Mouse (Mus musculus) heart, postnatal 25 days (tissue): ENCODE results near the gene Gjd2. TPM values are rescaled to one million over a fixed set of nuclear protein-coding genes. Genes with fewer than 3 reads are reported as not detected.

Source experiments
- DNase-seq: peaks from one replicate; pipeline ENCODE4 v3.0.0; 2022; ENCODE audit warnings: low spot score
- intact Hi-C: fragments of 180-260 bp; cut with DNase I; formaldehyde crosslinking; loops from one replicate; pipeline ENCODE4 v1.15.1; 2025
- total RNA-seq, 2 experiments: library from RNA; stranded (reverse); gene quantifications; 2 replicates each; pipeline ENCODE4 v1.2.3; 2021

The Gjd2 gene
- total RNA-seq, 2 experiments from 2014 or later: not detected

DNA sequence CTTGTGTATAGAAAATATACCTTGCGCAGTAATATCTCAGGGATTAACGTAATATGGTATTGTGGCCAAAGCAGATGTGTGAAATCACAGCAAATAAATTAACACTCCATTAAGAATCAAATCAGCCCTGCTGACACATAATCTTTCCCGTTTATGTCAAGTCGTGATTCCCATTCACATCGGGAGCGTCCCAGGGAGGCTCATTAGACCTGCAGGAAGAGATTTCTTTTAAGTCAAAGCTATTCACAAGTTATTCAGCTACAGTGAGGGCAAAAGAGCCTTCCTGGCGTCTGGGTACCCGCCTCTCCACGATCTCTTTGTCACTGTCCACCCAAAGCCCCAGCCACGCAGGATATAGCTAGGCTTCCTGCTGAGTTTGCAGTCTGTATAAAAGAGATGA lies 4.7 kb upstream of the Gjd2 start:
- intact Hi-C loops: loop anchor here (5.0 kb wide), 1 partner anchor 136 kb away; no protein-coding TSS in a partner anchor
- no peak for DNase-seq

DNA sequence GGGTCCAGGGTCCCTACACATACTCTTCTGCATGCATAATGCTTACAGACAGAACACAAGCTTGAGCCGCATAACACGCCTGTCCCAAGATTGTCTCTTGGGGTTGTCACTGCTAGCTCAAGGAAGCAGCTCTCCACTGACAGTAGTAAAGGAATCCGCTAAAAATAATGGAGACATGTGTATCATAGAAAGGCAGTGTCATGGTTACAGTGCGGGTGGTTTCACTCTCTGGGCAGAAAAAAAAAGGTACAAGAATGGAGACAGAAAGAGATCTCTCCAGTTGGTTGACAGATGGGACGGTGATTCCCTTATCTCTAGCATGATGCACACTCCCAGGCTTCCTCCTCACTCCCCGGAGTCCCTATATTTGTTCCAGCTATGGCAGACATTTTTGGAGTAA lies 1.4 kb upstream of the Gjd2 start:
- intact Hi-C loops: loop anchor here (5.0 kb wide), 1 partner anchor 133 kb away; no protein-coding TSS in a partner anchor
- no peak for DNase-seq

- no peak for DNase-seq
- intact Hi-C loops: no loop called here
Observed at GRCm38 (mm10) chr2:114013846-114014245, 427 bp upstream of the Gjd2 start.

- intact Hi-C loops: no loop called here
- DNase-seq: no peak
Observed at GRCm38 (mm10) chr2:114012749-114013211, 639 bp downstream of the Gjd2 start.

- intact Hi-C loops: no loop called here
- no peak for DNase-seq
Observed at GRCm38 (mm10) chr2:114011838-114012237, 1.6 kb downstream of the Gjd2 start.

DNA sequence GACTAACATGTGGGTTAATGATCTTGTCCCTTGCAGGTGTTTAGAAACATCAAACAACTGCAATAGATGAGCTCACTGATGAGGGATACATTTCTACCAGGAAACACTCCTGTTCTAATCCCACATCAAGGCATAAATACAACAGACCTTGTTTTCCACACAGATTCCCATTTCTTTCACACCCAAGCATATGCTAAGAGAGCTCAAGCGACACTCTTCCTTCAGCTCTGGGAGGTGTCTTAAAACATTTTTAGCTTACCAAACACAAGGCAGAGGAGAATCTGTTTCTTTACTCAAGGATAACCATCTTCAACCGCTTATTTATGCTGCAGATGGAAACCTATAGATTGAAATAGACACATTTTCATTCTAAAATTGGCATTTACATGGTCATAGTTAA lies 5.1 kb downstream of the Gjd2 start:
- no peak for DNase-seq
- intact Hi-C loops: no loop called here

GRCm38 (mm10) chr2:113997484-113997883 lies 15.9 kb downstream of the Gjd2 start:
- intact Hi-C loops: no loop called here

GRCm38 (mm10) chr2:113996930-113997329 lies 16.5 kb downstream of the Gjd2 start:
- DNase-seq: no peak
- intact Hi-C loops: no loop called here

More at GRCm38 (mm10) chr2:113997484-113997883, 15.9 kb downstream of the Gjd2 start:
- DNase-seq: no peak

DNA sequence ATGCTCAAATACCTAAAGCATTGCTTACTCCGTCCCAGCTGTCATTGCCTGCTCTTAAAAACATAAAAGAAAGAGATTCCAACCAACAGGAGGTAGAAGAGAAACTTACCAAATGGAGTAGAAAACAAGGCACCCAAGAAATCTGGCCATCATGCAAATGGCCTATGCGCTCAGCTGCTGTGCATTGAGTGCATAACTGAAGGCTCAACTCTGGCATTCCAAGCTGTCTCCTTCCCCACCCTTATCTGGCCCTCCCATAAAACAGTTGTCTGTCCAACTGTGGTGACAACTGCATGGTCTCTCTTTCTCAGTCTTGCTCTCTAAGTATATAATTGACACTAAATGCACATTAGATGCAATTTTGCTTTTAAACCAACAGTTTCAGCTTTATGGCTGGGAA lies 28.5 kb downstream of the Gjd2 start:
- DNase-seq: no peak
- intact Hi-C loops: no loop called here

DNA sequence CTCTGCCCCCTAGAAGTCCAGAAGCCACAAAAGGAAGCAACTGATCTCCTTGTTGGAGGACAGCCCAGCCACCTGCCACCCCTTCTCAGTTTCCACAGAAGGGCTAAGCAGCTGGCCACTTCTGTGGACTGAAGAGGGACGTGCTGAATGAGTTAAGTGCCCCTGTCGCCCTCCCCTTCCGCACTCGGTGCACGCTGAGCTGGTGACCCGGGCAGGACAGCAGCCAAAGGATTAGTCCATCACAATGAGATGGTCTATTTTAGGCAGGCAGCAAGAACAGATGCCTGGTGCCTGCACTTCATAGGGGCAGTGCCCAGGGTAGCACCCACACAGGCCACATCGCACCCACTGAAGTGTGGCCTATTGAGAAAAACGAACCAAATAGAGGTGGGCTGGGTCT lies 32.8 kb downstream of the Gjd2 start:
- peak; percentile 38 for DNase-seq
- intact Hi-C loops: no loop called here

GRCm38 (mm10) chr2:113978151-113978771 lies 35.2 kb downstream of the Gjd2 start:
- DNase-seq: no peak
- intact Hi-C loops: no loop called here

GRCm38 (mm10) chr2:113973950-113974349 lies 39.5 kb downstream of the Gjd2 start:
- peak; percentile 24 for DNase-seq
- intact Hi-C loops: no loop called here

DNA sequence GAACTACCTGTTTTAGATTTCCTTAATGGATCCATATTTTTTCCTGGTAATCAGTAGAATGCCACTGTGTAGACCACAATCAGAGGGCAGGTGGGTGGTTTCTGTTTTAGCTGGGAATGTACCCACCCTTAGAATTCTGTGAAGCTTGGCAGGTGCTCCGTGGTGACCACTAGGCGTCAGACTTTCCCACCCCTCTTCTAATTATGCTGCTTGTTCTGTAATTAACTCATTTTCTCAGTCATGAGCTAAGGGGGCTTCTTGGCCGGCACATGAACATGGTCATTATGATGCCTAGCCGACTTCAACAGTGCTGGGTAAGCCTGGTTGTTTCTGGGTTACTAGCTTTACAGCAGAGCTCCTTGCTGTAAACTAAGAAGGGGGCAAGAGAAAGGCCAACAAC lies 47.0 kb downstream of the Gjd2 start:
- intact Hi-C loops: loop anchor here (2.0 to 5.0 kb wide), 2 partner anchors 76 to 181 kb away; no protein-coding TSS in a partner anchor
- no peak for DNase-seq

Other genes with a start within 250 kb of the Gjd2 start
- gene Scg5, start 184.5 kb downstream of the Gjd2 start, total RNA-seq: not detected
- 1 to 10 TPM; 2.0 to 2.2 TPM for gene Arhgap11a, start 165.0 kb downstream of the Gjd2 start, total RNA-seq
- gene Actc1, start 39.9 kb upstream of the Gjd2 start, total RNA-seq: over 10,000 TPM; 16,244 to 16,268 TPM
- gene Aqr, start 173.4 kb upstream of the Gjd2 start, total RNA-seq: 10 to 100 TPM; 16.8 to 18.2 TPM
- gene Zfp770, start 187.8 kb upstream of the Gjd2 start, total RNA-seq: 10 to 100 TPM; 15.2 to 16.2 TPM